Mouse (Mus musculus): ENCODE results near the gene Mpv17l. TPM values are rescaled to one million over a fixed set of nuclear protein-coding genes. Genes with fewer than 3 reads are reported as not detected.
"Not testable (repeated sequence)": the region's sequence is repeated elsewhere in the genome, so short reads cannot be mapped to it uniquely, and the experiment has no call there.

The Mpv17l gene
- polyA plus RNA-seq, 1 experiment from 2014 or later, result 11.1 TPM

DNA sequence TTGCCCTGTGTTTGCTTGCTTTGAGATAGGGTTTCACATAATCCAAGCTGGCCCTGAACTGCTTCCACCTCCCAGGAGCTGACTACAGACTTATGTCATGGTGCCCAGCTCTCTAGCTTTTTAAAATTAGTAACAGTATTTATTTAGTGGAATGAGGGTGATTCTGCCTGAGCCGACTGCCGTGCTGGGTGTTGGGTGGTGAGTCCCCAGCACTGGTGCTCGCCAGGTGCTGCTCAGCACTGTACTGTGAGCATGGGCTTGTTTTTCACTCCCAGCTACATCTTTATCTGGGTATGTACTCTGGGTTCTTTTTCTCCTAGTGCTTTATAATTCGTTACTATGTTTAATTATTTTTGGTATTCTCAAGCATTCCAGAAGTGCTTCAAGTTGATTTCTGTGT lies 42.2 kb downstream of the Mpv17l start:
- H3K36me3 ChIP-seq (ENCODE audit: control insufficient read depth, insufficient read depth, low read length), result no peaks in the 10 kb centered on the region
- 56% methylated on average over 4 of the region's 4 CpGs for WGBS

DNA sequence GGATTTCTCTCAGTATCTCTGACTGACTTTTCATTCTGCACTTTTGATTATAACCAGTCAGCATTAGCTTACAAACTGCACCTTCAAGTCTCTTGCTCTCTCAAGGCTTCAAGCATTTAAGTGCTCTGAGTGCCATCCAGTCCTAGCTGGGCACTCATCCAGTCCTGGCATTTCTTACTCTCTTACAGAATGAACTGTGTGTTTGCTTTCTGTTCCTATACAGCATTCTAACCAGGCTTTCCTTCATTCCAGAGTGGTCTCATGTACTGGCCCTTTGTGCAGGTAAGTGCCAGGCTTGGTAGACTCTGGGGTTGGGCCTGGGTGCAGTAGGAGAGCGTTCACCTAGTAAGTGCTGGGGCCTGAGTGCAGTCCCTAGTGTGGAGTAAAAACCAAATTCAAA lies 43.3 kb downstream of the Mpv17l start:
- Histone ChIP-seq H3K4me3 (replicated peaks; ENCODE audit: low read length) (no peak overlapping the region), H3K27me3 (ENCODE audit: control insufficient read depth, insufficient read depth, low read length) (no peaks in the 10 kb centered on the region), H3K4me2 (ENCODE audit: low read depth, low read length) (no peak overlapping the region), H3K36me3 (ENCODE audit: control insufficient read depth, insufficient read depth, low read length) (no peaks in the 10 kb centered on the region), H3K27ac (ENCODE audit: low read length) (no peak overlapping the region), H3K4me1 (ENCODE audit: control insufficient read depth, insufficient read depth, low read length) (no peaks in the 10 kb centered on the region), H3K9me3 (replicated peaks; ENCODE audit: control insufficient read depth, low read length) (no peaks in the 10 kb centered on the region), H3K9ac (ENCODE audit: low read length) (no peak overlapping the region)
- no peak for ATAC-seq (ENCODE audit: insufficient read depth, low FRiP score)
- 88% methylated on average over 1 of the region's 1 CpGs for WGBS

More for the DNA sequence above, 42.2 kb downstream of the Mpv17l start:
- H3K27ac ChIP-seq (ENCODE audit: low read length), result no peak overlapping the region
- no peak overlapping the region for H3K4me3 ChIP-seq (replicated peaks; ENCODE audit: low read length)
- no peaks in the 10 kb centered on the region for H3K27me3 ChIP-seq (ENCODE audit: control insufficient read depth, insufficient read depth, low read length)
- ATAC-seq (ENCODE audit: insufficient read depth, low FRiP score), result no peak
- no peak overlapping the region for H3K9ac ChIP-seq (ENCODE audit: low read length)
- no peak overlapping the region for H3K4me2 ChIP-seq (ENCODE audit: low read depth, low read length)
- H3K9me3 ChIP-seq (replicated peaks; ENCODE audit: control insufficient read depth, low read length), result no peaks in the 10 kb centered on the region
- H3K4me1 ChIP-seq (ENCODE audit: control insufficient read depth, insufficient read depth, low read length), result 0 out of 2 replicates have a peak, but pooled peaks cover 2% of the 10 kb centered on the region

DNA sequence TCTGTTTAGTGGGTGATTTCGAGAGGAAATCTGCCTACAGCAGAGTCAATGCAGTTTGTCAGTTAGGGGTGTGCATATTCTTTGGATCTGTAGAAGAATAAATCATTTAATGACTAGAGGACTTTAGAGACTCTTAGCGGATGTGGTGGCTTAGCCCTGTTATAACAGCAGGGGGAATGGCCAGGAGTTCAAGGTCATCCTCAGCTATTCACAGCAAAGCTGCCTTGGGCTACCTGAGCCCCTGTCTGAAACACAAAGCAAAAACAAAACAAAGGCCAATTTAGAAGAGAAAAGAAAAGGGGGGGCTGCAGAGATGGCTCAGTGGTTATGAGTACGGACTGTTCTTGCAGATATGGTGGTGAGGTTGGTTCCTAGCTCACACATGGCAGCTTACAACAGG lies 48.3 kb downstream of the Mpv17l start:
- Histone ChIP-seq H3K36me3 (ENCODE audit: control insufficient read depth, insufficient read depth, low read length) (no peaks in the 10 kb centered on the region), H3K9ac (ENCODE audit: low read length) (no peak overlapping the region), H3K27ac (ENCODE audit: low read length) (no peak overlapping the region), H3K4me1 (ENCODE audit: control insufficient read depth, insufficient read depth, low read length) (no peaks in the 10 kb centered on the region), H3K4me3 (replicated peaks; ENCODE audit: low read length) (no peak overlapping the region), H3K9me3 (replicated peaks; ENCODE audit: control insufficient read depth, low read length) (no peaks in the 10 kb centered on the region), H3K27me3 (ENCODE audit: control insufficient read depth, insufficient read depth, low read length) (no peaks in the 10 kb centered on the region), H3K4me2 (ENCODE audit: low read depth, low read length) (no peak overlapping the region)
- ATAC-seq (ENCODE audit: insufficient read depth, low FRiP score), result no peak
- WGBS, result 73% methylated on average over 3 of the region's 3 CpGs

DNA sequence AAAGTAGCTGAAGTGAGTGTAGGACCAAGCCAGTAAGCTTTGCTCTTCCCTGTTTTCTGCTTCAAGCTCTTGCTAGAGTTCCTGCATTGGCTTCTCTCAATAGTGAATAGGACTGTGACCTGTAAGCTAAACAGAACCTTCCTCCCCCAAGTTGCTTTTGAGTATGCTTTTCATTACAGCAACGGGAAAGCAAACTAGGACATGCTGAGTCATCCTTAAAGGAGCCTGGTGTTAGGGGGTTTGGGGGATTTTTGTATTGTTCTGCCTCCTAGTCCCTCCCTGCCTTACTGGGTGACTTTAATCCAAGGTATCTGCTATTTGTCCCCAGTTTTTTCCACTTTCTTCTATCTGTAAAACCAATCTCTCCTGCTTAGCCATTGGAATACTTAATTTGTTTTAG lies 59.1 kb downstream of the Mpv17l start:
- H3K27me3 ChIP-seq (ENCODE audit: control insufficient read depth, insufficient read depth, low read length), result no peaks in the 10 kb centered on the region
- ATAC-seq (ENCODE audit: insufficient read depth, low FRiP score), result no peak
- H3K27ac ChIP-seq (ENCODE audit: low read length), result no peak overlapping the region
- H3K36me3 ChIP-seq (ENCODE audit: control insufficient read depth, insufficient read depth, low read length), result no peaks in the 10 kb centered on the region
- H3K4me2 ChIP-seq (ENCODE audit: low read depth, low read length), result no peak overlapping the region
- no peak overlapping the region for H3K9ac ChIP-seq (ENCODE audit: low read length)
- no peaks in the 10 kb centered on the region for H3K9me3 ChIP-seq (replicated peaks; ENCODE audit: control insufficient read depth, low read length)
- 21% methylated on average over 1 of the region's 1 CpGs for WGBS
- H3K4me3 ChIP-seq (replicated peaks; ENCODE audit: low read length), result no peak overlapping the region
- H3K4me1 ChIP-seq (ENCODE audit: control insufficient read depth, insufficient read depth, low read length), result no peaks in the 10 kb centered on the region

DNA sequence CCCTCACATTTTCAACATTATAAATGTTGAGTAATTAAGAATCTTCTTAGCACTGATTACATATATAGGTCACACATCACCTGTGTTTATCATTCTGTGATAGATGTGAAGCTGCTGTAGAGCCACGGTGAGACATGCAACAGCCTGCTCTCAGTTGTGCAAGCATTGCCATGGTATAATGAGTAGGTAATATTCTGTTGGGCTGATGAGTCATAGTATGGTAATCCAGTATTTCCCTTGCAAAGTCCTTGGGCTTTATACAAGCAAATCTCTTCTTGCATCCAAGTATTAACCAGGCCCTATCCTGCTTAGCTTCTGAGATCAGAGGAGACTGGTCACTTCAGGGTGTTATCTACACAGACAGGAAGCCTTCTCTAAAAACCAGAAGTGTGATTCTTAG lies 66.1 kb downstream of the Mpv17l start:
- H3K9me3 ChIP-seq (replicated peaks; ENCODE audit: control insufficient read depth, low read length), result no peaks in the 10 kb centered on the region
- 40% methylated on average over 1 of the region's 1 CpGs for WGBS

DNA sequence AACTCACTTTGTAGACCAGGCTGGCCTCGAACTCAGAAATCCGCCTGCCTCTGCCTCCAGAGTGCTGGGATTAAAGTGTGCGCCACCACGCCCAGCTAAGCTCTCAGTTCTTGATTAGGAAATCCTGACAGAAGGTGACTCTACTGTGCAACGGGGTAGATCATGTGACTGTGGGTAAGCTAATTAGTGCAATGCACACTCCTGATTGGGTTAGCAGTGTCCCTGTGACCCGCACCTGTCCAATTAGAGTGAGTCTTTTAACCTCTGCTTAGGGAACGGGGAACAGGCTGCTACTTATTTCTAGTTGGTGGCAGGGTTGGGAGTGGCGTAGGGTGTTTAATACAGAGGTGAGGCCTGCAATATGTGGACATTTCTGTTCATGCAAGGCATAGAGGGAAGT lies 69.1 kb downstream of the Mpv17l start:
- Histone ChIP-seq H3K4me1 (ENCODE audit: control insufficient read depth, insufficient read depth, low read length) (no peaks in the 10 kb centered on the region), H3K27me3 (ENCODE audit: control insufficient read depth, insufficient read depth, low read length) (no peaks in the 10 kb centered on the region), H3K4me3 (replicated peaks; ENCODE audit: low read length) (no peak overlapping the region), H3K36me3 (ENCODE audit: control insufficient read depth, insufficient read depth, low read length) (no peaks in the 10 kb centered on the region), H3K27ac (ENCODE audit: low read length) (no peak overlapping the region), H3K9ac (ENCODE audit: low read length) (no peak overlapping the region), H3K9me3 (replicated peaks; ENCODE audit: control insufficient read depth, low read length) (no peaks in the 10 kb centered on the region), H3K4me2 (ENCODE audit: low read depth, low read length) (no peak overlapping the region)
- WGBS, result 86% methylated on average over 8 of the region's 8 CpGs
- no peak for ATAC-seq (ENCODE audit: insufficient read depth, low FRiP score)

More for the DNA sequence above, 66.1 kb downstream of the Mpv17l start:
- H3K36me3 ChIP-seq (ENCODE audit: control insufficient read depth, insufficient read depth, low read length), result no peaks in the 10 kb centered on the region
- no peak for ATAC-seq (ENCODE audit: insufficient read depth, low FRiP score)
- H3K4me1 ChIP-seq (ENCODE audit: control insufficient read depth, insufficient read depth, low read length), result no peaks in the 10 kb centered on the region
- no peak overlapping the region for H3K27ac ChIP-seq (ENCODE audit: low read length)
- H3K9ac ChIP-seq (ENCODE audit: low read length), result no peak overlapping the region
- H3K4me3 ChIP-seq (replicated peaks; ENCODE audit: low read length), result no peak overlapping the region
- no peak overlapping the region for H3K4me2 ChIP-seq (ENCODE audit: low read depth, low read length)
- H3K27me3 ChIP-seq (ENCODE audit: control insufficient read depth, insufficient read depth, low read length), result no peaks in the 10 kb centered on the region

DNA sequence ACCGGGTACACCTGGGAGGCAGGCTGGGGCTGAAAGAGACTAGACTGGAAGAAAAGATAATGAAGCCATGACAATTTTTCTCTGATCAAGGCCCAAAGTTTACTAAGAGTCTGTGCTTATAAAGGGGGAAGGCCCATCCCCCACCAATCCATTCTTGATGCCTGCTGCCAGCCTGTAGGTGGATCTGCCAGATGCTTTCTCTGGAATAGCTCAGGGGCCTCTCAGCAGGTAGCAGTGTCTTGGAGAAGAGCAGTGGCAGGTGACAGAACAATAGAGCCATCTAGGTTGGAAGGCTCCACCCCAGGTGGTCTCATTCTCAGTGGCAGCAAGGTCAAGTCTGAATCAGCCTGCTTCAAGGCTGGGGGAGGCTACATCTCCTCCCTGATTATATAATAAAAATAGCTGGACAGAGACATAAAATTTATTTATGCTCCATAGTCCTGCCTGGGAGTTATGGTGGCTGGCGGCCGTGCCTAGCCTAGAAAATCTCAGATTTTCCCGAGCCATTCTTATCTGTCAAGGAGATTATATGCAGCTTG lies 73.5 kb downstream of the Mpv17l start:
- not testable (repeated sequence) for H3K27me3 ChIP-seq (ENCODE audit: control insufficient read depth, insufficient read depth, low read length); H3K4me2 ChIP-seq (ENCODE audit: low read depth, low read length); H3K4me1 ChIP-seq (ENCODE audit: control insufficient read depth, insufficient read depth, low read length); H3K4me3 ChIP-seq (replicated peaks; ENCODE audit: low read length); H3K9me3 ChIP-seq (replicated peaks; ENCODE audit: control insufficient read depth, low read length); H3K9ac ChIP-seq (ENCODE audit: low read length); H3K36me3 ChIP-seq (ENCODE audit: control insufficient read depth, insufficient read depth, low read length); ATAC-seq (ENCODE audit: insufficient read depth, low FRiP score); H3K27ac ChIP-seq (ENCODE audit: low read length)
- whole genome bisulfite sequencing, result 88% methylated on average over 4 of the region's 4 CpGs

DNA sequence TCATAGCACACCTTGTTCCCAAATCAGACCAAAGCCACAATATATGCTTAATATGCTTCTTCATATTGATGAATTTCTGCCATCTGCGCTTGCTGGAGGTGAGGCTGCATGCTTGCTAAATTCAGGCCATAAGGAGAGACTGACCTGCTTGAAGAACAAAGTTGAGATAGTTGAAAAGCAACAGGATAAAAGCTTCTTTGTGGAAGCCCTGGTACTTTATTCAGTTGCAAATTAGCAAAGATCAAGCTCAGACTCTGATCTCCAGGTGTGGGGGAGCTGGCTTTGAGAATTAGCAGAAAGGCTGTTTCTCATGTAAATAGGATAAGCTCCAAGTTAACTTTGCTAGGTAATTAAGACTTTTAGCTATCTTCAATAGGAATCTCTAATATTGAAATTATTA lies 74.1 kb downstream of the Mpv17l start:
- ATAC-seq (ENCODE audit: insufficient read depth, low FRiP score); H3K4me3 ChIP-seq (replicated peaks; ENCODE audit: low read length); H3K4me2 ChIP-seq (ENCODE audit: low read depth, low read length); H3K36me3 ChIP-seq (ENCODE audit: control insufficient read depth, insufficient read depth, low read length); H3K4me1 ChIP-seq (ENCODE audit: control insufficient read depth, insufficient read depth, low read length); H3K9me3 ChIP-seq (replicated peaks; ENCODE audit: control insufficient read depth, low read length); H3K27me3 ChIP-seq (ENCODE audit: control insufficient read depth, insufficient read depth, low read length); H3K27ac ChIP-seq (ENCODE audit: low read length); H3K9ac ChIP-seq (ENCODE audit: low read length): not testable (repeated sequence)
- 58% methylated on average over 1 of the region's 1 CpGs for WGBS

DNA sequence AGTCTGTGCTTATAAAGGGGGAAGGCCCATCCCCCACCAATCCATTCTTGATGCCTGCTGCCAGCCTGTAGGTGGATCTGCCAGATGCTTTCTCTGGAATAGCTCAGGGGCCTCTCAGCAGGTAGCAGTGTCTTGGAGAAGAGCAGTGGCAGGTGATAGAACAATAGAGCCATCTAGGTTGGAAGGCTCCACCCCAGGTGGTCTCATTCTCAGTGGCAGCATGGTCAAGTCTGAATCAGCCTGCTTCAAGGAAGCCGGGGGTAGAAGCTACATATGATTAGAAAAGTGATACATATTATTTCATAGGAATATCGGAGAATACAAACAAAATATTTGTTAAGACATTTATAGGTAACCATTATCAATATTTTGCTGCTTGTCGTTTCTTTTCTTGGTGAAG lies 78.8 kb downstream of the Mpv17l start:
- not testable (repeated sequence) for H3K27ac ChIP-seq (ENCODE audit: low read length); H3K4me1 ChIP-seq (ENCODE audit: control insufficient read depth, insufficient read depth, low read length); H3K36me3 ChIP-seq (ENCODE audit: control insufficient read depth, insufficient read depth, low read length); ATAC-seq (ENCODE audit: insufficient read depth, low FRiP score); H3K4me2 ChIP-seq (ENCODE audit: low read depth, low read length); H3K9me3 ChIP-seq (replicated peaks; ENCODE audit: control insufficient read depth, low read length); H3K9ac ChIP-seq (ENCODE audit: low read length); H3K4me3 ChIP-seq (replicated peaks; ENCODE audit: low read length); H3K27me3 ChIP-seq (ENCODE audit: control insufficient read depth, insufficient read depth, low read length)
- 80% methylated on average over 3 of the region's 3 CpGs for WGBS

DNA sequence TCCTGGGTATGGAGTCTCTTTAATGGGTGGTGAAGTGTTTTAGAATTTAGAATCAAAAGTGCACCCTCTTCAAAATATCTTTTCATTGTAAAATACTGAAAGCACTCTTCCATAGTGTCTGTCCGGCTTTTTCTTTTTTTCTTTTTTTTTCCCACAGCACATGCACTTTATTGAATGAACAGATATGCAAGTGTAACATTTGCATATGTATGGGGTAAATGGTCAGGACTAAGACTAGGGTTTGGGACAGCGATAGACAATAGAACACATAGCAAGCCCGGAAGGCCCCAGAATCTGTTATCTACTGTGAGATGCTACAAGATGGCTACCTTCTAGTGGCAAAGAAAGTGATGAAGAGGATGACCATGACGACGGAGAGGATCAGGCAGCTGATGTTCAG lies 80.2 kb downstream of the Mpv17l start:
- Histone ChIP-seq H3K4me2 (ENCODE audit: low read depth, low read length) (no peak overlapping the region), H3K4me3 (replicated peaks; ENCODE audit: low read length) (no peak overlapping the region), H3K27me3 (ENCODE audit: control insufficient read depth, insufficient read depth, low read length) (no peaks in the 10 kb centered on the region), H3K9ac (ENCODE audit: low read length) (no peak overlapping the region), H3K4me1 (ENCODE audit: control insufficient read depth, insufficient read depth, low read length) (no peaks in the 10 kb centered on the region; the same call in 1 of the 2 replicates), H3K9me3 (replicated peaks; ENCODE audit: control insufficient read depth, low read length) (no peaks in the 10 kb centered on the region), H3K27ac (ENCODE audit: low read length) (no peak overlapping the region), H3K36me3 (ENCODE audit: control insufficient read depth, insufficient read depth, low read length) (no peaks in the 10 kb centered on the region)
- no peak for ATAC-seq (ENCODE audit: insufficient read depth, low FRiP score)
- 90% methylated on average over 5 of the region's 5 CpGs for WGBS

Data from stomach, embryonic 16.5 days (tissue).